Mouse (Mus musculus) forebrain, embryonic 10.5 days (tissue): ENCODE measurements around the gene Bcap31. TPM values are rescaled to one million over a fixed set of nuclear protein-coding genes. Genes with fewer than 3 reads are reported as not detected.
"Not testable (repeated sequence)": the region's sequence is repeated elsewhere in the genome, so short reads cannot be mapped to it uniquely, and the experiment has no call there.

Experiments
- DNase-seq: peaks from one replicate; pipeline ENCODE4 v3.0.0-alpha.2; 2017; ENCODE audit warnings: low spot score; ENCODE audit errors: extremely low spot score
- H3K27ac ChIP-seq: fragments of 300-500 bp; sonication (generic); 2 replicates; pipeline ENCODE4 v1.5.1; 2016; ENCODE audit warnings: mild to moderate bottlenecking
- H3K27me3 ChIP-seq: fragments of 300-500 bp; sonication (generic); 2 replicates; pipeline ENCODE4 v1.6.1; 2016; ENCODE audit warnings: mild to moderate bottlenecking; ENCODE audit not compliant: poor library complexity, severe bottlenecking
- H3K36me3 ChIP-seq: fragments of 300-500 bp; sonication (generic); replicated peaks from 2 replicates; pipeline ENCODE4 v1.6.1; 2016; ENCODE audit warnings: mild to moderate bottlenecking, moderate library complexity
- H3K4me1 ChIP-seq: fragments of 300-500 bp; sonication (generic); 2 replicates; pipeline ENCODE4 v1.6.1; 2016
- H3K4me3 ChIP-seq: fragments of 300-500 bp; sonication (generic); 2 replicates; pipeline ENCODE4 v1.5.1; 2016; ENCODE audit warnings: mild to moderate bottlenecking, moderate library complexity
- H3K9me3 ChIP-seq: fragments of 300-500 bp; sonication (generic); 2 replicates; pipeline ENCODE4 v1.6.1; 2016; ENCODE audit warnings: mild to moderate bottlenecking, moderate library complexity
- WGBS: fragments of 180-500 bp; shearing (Covaris S2); methylation state at CpG from one replicate; pipeline ENCODE4 v1.1.7; 2016; 5-methylcytosine and 5-hydroxymethylcytosine counted together
- polyA plus RNA-seq: library from polyadenylated mRNA; unstranded; fragments of >200 nt; fragmentation: Nextera tagmentation; extraction: Ambion mirVana; gene quantifications from 2 replicates; pipeline ENCODE4 v1.2.1, GENCODE M21; 2016

The Bcap31 gene
- 150 and 162 TPM in 2 replicates for polyA plus RNA-seq

GRCm38 (mm10) chrX:73716109-73716661 is at the start of gene Bcap31, which contains the start of gene Abcd1:
TSS of gene Bcap31 (minus strand) at chrX:73716175.
TSS of gene Abcd1 (plus strand) at chrX:73716597.
- Histone ChIP-seq H3K27me3 (peaks cover 23% of the 10 kb centered on the region), H3K36me3 (peaks cover 33% of the 10 kb centered on the region), H3K9me3 (no peaks in the 10 kb centered on the region), H3K4me1 (peaks cover 37% of the 10 kb centered on the region), H3K4me3 (peak within 1 kb of the TSS; percentile 61), H3K27ac (peak within 1 kb of the TSS; percentile 84)
- DNase-seq: peak; percentile 92
- 21% methylated on average over 44 of the region's 45 CpGs for WGBS

- DNase-seq: no peak
- H3K36me3 ChIP-seq: no peaks in the 10 kb centered on the region
- H3K4me3 ChIP-seq: no peak overlapping the region
- 70% methylated on average over 1 of the region's 1 CpGs for WGBS
- 0 out of 2 replicates have a peak, but pooled peaks cover 4% of the 10 kb centered on the region for H3K27me3 ChIP-seq
- H3K9me3 ChIP-seq: no peaks in the 10 kb centered on the region
- H3K27ac ChIP-seq: no peak overlapping the region
- no peaks in the 10 kb centered on the region for H3K4me1 ChIP-seq
Measured at GRCm38 (mm10) chrX:73765311-73765710, 49.3 kb upstream of the Bcap31 start.

- Histone ChIP-seq H3K27ac (no peak overlapping the region), H3K9me3 (no peaks in the 10 kb centered on the region), H3K27me3 (peaks cover 24% of the 10 kb centered on the region; the same call in 1 of the 2 replicates), H3K36me3 (no peaks in the 10 kb centered on the region), H3K4me1 (no peaks in the 10 kb centered on the region), H3K4me3 (no peak overlapping the region)
- WGBS: 85% methylated on average over 13 of the region's 13 CpGs
- no peak for DNase-seq
Measured at GRCm38 (mm10) chrX:73758611-73759290, 42.8 kb upstream of the Bcap31 start.

- H3K27me3 ChIP-seq: peaks cover 24% of the 10 kb centered on the region; the same call in 1 of the 2 replicates
- no peaks in the 10 kb centered on the region for H3K36me3 ChIP-seq
- H3K27ac ChIP-seq: no peak within 1 kb of the TSS
- no peak within 1 kb of the TSS for H3K4me3 ChIP-seq
- H3K4me1 ChIP-seq: no peaks in the 10 kb centered on the region
- no peaks in the 10 kb centered on the region for H3K9me3 ChIP-seq
- DNase-seq: no peak
- WGBS: 67% methylated on average over 5 of the region's 5 CpGs
Measured at GRCm38 (mm10) chrX:73756334-73757140, 40.6 kb upstream of the Bcap31 start, which contains the start of gene Plxnb3. TSS of gene Plxnb3 (plus strand) at chrX:73757090.

GRCm38 (mm10) chrX:73748977-73749376 is 33.0 kb upstream of the Bcap31 start:
- Histone ChIP-seq H3K36me3 (no peaks in the 10 kb centered on the region), H3K4me1 (no peaks in the 10 kb centered on the region), H3K27ac (no peak overlapping the region), H3K9me3 (no peaks in the 10 kb centered on the region), H3K27me3 (no peaks in the 10 kb centered on the region), H3K4me3 (no peak overlapping the region)
- no peak for DNase-seq
- WGBS: 81% methylated on average over 1 of the region's 1 CpGs

- no peak for DNase-seq
- H3K9me3 ChIP-seq: no peaks in the 10 kb centered on the region
- no peaks in the 10 kb centered on the region for H3K36me3 ChIP-seq
- H3K4me1 ChIP-seq: no peaks in the 10 kb centered on the region
- no peak overlapping the region for H3K4me3 ChIP-seq
- no peaks in the 10 kb centered on the region for H3K27me3 ChIP-seq
- H3K27ac ChIP-seq: no peak overlapping the region
- WGBS: 81% methylated on average over 1 of the region's 1 CpGs
Measured at GRCm38 (mm10) chrX:73744774-73745481, 29.0 kb upstream of the Bcap31 start.

- not testable (repeated sequence) for H3K9me3 ChIP-seq, H3K4me1 ChIP-seq, H3K27me3 ChIP-seq, H3K36me3 ChIP-seq, DNase-seq, H3K4me3 ChIP-seq, H3K27ac ChIP-seq
- WGBS: 92% methylated on average over 7 of the region's 7 CpGs
Measured at GRCm38 (mm10) chrX:73739841-73740240, 23.9 kb upstream of the Bcap31 start.

- Histone ChIP-seq H3K9me3 (no peaks in the 10 kb centered on the region), H3K27me3 (peaks cover 5% of the 10 kb centered on the region), H3K4me3 (no peak overlapping the region), H3K27ac (no peak overlapping the region), H3K36me3 (no peaks in the 10 kb centered on the region), H3K4me1 (no peaks in the 10 kb centered on the region)
- 61% methylated on average over 5 of the region's 5 CpGs for WGBS
- DNase-seq: no peak
Measured at GRCm38 (mm10) chrX:73739151-73739550, 23.2 kb upstream of the Bcap31 start.

- Histone ChIP-seq H3K4me1 (no peaks in the 10 kb centered on the region), H3K27ac (no peak overlapping the region), H3K4me3 (no peak overlapping the region), H3K27me3 (peaks cover 5% of the 10 kb centered on the region), H3K9me3 (no peaks in the 10 kb centered on the region), H3K36me3 (no peaks in the 10 kb centered on the region)
- no peak for DNase-seq
- 70% methylated on average over 1 of the region's 1 CpGs for WGBS
Measured at GRCm38 (mm10) chrX:73738155-73738554, 22.2 kb upstream of the Bcap31 start.

GRCm38 (mm10) chrX:73730908-73731307 is 14.9 kb upstream of the Bcap31 start:
- H3K9me3 ChIP-seq: no peaks in the 10 kb centered on the region
- 53% methylated on average over 1 of the region's 1 CpGs for WGBS
- H3K27ac ChIP-seq: no peak overlapping the region
- H3K27me3 ChIP-seq: no peaks in the 10 kb centered on the region
- H3K4me1 ChIP-seq: no peaks in the 10 kb centered on the region
- no peak overlapping the region for H3K4me3 ChIP-seq
- no peak for DNase-seq
- H3K36me3 ChIP-seq: 0 out of 2 replicates have a peak, but pooled peaks cover 4% of the 10 kb centered on the region

- Histone ChIP-seq H3K36me3 (peaks cover 7% of the 10 kb centered on the region), H3K4me3 (no peak overlapping the region), H3K27ac (no peak overlapping the region), H3K27me3 (peaks cover 23% of the 10 kb centered on the region), H3K4me1 (peaks cover 37% of the 10 kb centered on the region), H3K9me3 (no peaks in the 10 kb centered on the region)
- DNase-seq: no peak
- WGBS: 54% methylated on average over 5 of the region's 5 CpGs
Measured at GRCm38 (mm10) chrX:73718686-73719362, 2.8 kb upstream of the Bcap31 start.

- H3K9me3 ChIP-seq: no peaks in the 10 kb centered on the region
- H3K27ac ChIP-seq: no peak overlapping the region
- peaks cover 37% of the 10 kb centered on the region for H3K4me1 ChIP-seq
- WGBS: 54% methylated on average over 3 of the region's 3 CpGs
- H3K4me3 ChIP-seq: no peak overlapping the region
- peaks cover 12% of the 10 kb centered on the region for H3K36me3 ChIP-seq
- no peak for DNase-seq
- H3K27me3 ChIP-seq: peaks cover 23% of the 10 kb centered on the region
Measured at GRCm38 (mm10) chrX:73718271-73718670, 2.3 kb upstream of the Bcap31 start.
